Mouse (Mus musculus): Measurements from ENCODE around the gene Ifnar1. TPM values are rescaled to one million over a fixed set of nuclear protein-coding genes. Genes with fewer than 3 reads are reported as not detected.

Ifnar1 gene
- total and polyA plus RNA-seq, 2 experiments from 2014 or later, result 33.6 to 82.6 TPM

- H3K27me3 ChIP-seq (ENCODE audit: insufficient read depth, low read length), result no peaks in the 10 kb centered on the region
- no peak overlapping the region for H3K9ac ChIP-seq
- no peak overlapping the region for H3K4me2 ChIP-seq (ENCODE audit: low read depth)
- no peaks in the 10 kb centered on the region for H3K36me3 ChIP-seq (ENCODE audit: insufficient read depth)
- 0 out of 2 replicates have a peak, but pooled peaks cover 2% of the 10 kb centered on the region for H3K4me1 ChIP-seq (ENCODE audit: insufficient read depth)
- TF ChIP-seq CTCF (IDR thresholded peaks at IDR 0.05; ENCODE audit: low read depth), result no peak
- H3K9me3 ChIP-seq (ENCODE audit: low read length), result no peaks in the 10 kb centered on the region
- no peak overlapping the region for H3K4me3 ChIP-seq (ENCODE audit: low read depth, low read length)
- 86% methylated on average over 6 of the region's 6 CpGs for WGBS
- ATAC-seq, result no peak
- no peak for DNase-seq
- H3K27ac ChIP-seq (ENCODE audit: low read depth, low read length), result no peak overlapping the region
Measured at GRCm38 (mm10) chr16:91536372-91536771, 51.3 kb downstream of the Ifnar1 start.

GRCm38 (mm10) chr16:91537065-91537464 lies 52.0 kb downstream of the Ifnar1 start:
- H3K9ac ChIP-seq, result no peak overlapping the region
- ATAC-seq, result no peak
- no peaks in the 10 kb centered on the region for H3K27me3 ChIP-seq (ENCODE audit: insufficient read depth, low read length)
- 75% methylated on average over 3 of the region's 3 CpGs for WGBS
- no peak overlapping the region for H3K4me2 ChIP-seq (ENCODE audit: low read depth)
- H3K27ac ChIP-seq (ENCODE audit: low read depth, low read length), result no peak overlapping the region
- no peak overlapping the region for H3K4me3 ChIP-seq (ENCODE audit: low read depth, low read length)
- no peaks in the 10 kb centered on the region for H3K9me3 ChIP-seq (ENCODE audit: low read length)
- TF ChIP-seq CTCF (IDR thresholded peaks at IDR 0.05; ENCODE audit: low read depth), result no peak
- no peak for DNase-seq
- 0 out of 2 replicates have a peak, but pooled peaks cover 4% of the 10 kb centered on the region for H3K4me1 ChIP-seq (ENCODE audit: insufficient read depth)
- H3K36me3 ChIP-seq (ENCODE audit: insufficient read depth), result no peaks in the 10 kb centered on the region

- H3K27ac ChIP-seq (ENCODE audit: low read depth, low read length), result no peak overlapping the region
- WGBS, result 77% methylated on average over 6 of the region's 6 CpGs
- 0 out of 2 replicates have a peak, but pooled peaks cover 4% of the 10 kb centered on the region for H3K4me1 ChIP-seq (ENCODE audit: insufficient read depth)
- no peak for DNase-seq
- no peaks in the 10 kb centered on the region for H3K36me3 ChIP-seq (ENCODE audit: insufficient read depth)
- H3K9me3 ChIP-seq (ENCODE audit: low read length), result no peaks in the 10 kb centered on the region
- ATAC-seq, result no peak
- no peak overlapping the region for H3K4me3 ChIP-seq (ENCODE audit: low read depth, low read length)
- H3K9ac ChIP-seq, result no peak overlapping the region
- H3K4me2 ChIP-seq (ENCODE audit: low read depth), result no peak overlapping the region
- no peaks in the 10 kb centered on the region for H3K27me3 ChIP-seq (ENCODE audit: insufficient read depth, low read length)
- TF ChIP-seq CTCF (IDR thresholded peaks at IDR 0.05; ENCODE audit: low read depth), result no peak
Measured at GRCm38 (mm10) chr16:91538051-91538450, 53.0 kb downstream of the Ifnar1 start.

GRCm38 (mm10) chr16:91538513-91538912 lies 53.5 kb downstream of the Ifnar1 start:
- Histone ChIP-seq H3K27ac (ENCODE audit: low read depth, low read length) (no peak overlapping the region), H3K27me3 (ENCODE audit: insufficient read depth, low read length) (no peaks in the 10 kb centered on the region), H3K36me3 (ENCODE audit: insufficient read depth) (no peaks in the 10 kb centered on the region), H3K9ac (no peak overlapping the region), H3K4me3 (ENCODE audit: low read depth, low read length) (no peak overlapping the region), H3K9me3 (ENCODE audit: low read length) (no peaks in the 10 kb centered on the region), H3K4me1 (ENCODE audit: insufficient read depth) (0 out of 2 replicates have a peak, but pooled peaks cover 4% of the 10 kb centered on the region), H3K4me2 (ENCODE audit: low read depth) (no peak overlapping the region)
- WGBS, result 76% methylated on average over 9 of the region's 9 CpGs
- DNase-seq, result no peak
- no peak for TF ChIP-seq CTCF (IDR thresholded peaks at IDR 0.05; ENCODE audit: low read depth)
- no peak for ATAC-seq

- DNase-seq (peak; percentile 84), ATAC-seq (peak; percentile 95)
- no peaks in the 10 kb centered on the region for H3K36me3 ChIP-seq (ENCODE audit: insufficient read depth)
- TF ChIP-seq CTCF (IDR thresholded peaks at IDR 0.05; ENCODE audit: low read depth), result no peak
- peak overlapping the region; percentile 31 for H3K4me2 ChIP-seq (ENCODE audit: low read depth)
- 0 out of 2 replicates have a peak, but pooled peaks cover 4% of the 10 kb centered on the region for H3K4me1 ChIP-seq (ENCODE audit: insufficient read depth)
- H3K27me3 ChIP-seq (ENCODE audit: insufficient read depth, low read length), result no peaks in the 10 kb centered on the region
- WGBS, result 20% methylated on average over 10 of the region's 10 CpGs
- no peak overlapping the region for H3K4me3 ChIP-seq (ENCODE audit: low read depth, low read length)
- H3K27ac ChIP-seq (ENCODE audit: low read depth, low read length), result peak overlapping the region; percentile 69
- H3K9me3 ChIP-seq (ENCODE audit: low read length), result no peaks in the 10 kb centered on the region
- peak overlapping the region; percentile 1; the same call in 1 of the 2 replicates for H3K9ac ChIP-seq
Measured at GRCm38 (mm10) chr16:91541573-91542081, 56.6 kb downstream of the Ifnar1 start.

GRCm38 (mm10) chr16:91543619-91544018 lies 58.6 kb downstream of the Ifnar1 start:
- no peaks in the 10 kb centered on the region for H3K9me3 ChIP-seq (ENCODE audit: low read length)
- no peak overlapping the region for H3K27ac ChIP-seq (ENCODE audit: low read depth, low read length)
- H3K4me1 ChIP-seq (ENCODE audit: insufficient read depth), result peaks cover 10% of the 10 kb centered on the region
- WGBS, result 89% methylated on average over 1 of the region's 1 CpGs
- no peaks in the 10 kb centered on the region for H3K27me3 ChIP-seq (ENCODE audit: insufficient read depth, low read length)
- no peak for ATAC-seq
- no peaks in the 10 kb centered on the region for H3K36me3 ChIP-seq (ENCODE audit: insufficient read depth)
- H3K4me2 ChIP-seq (ENCODE audit: low read depth), result no peak overlapping the region
- DNase-seq, result no peak
- TF ChIP-seq CTCF (IDR thresholded peaks at IDR 0.05; ENCODE audit: low read depth), result no peak
- no peak overlapping the region for H3K9ac ChIP-seq
- H3K4me3 ChIP-seq (ENCODE audit: low read depth, low read length), result no peak overlapping the region

GRCm38 (mm10) chr16:91545597-91546281 lies 60.7 kb downstream of the Ifnar1 start:
- ATAC-seq (no peak), DNase-seq (no peak)
- H3K9ac ChIP-seq, result no peak overlapping the region
- WGBS, result 74% methylated on average over 10 of the region's 10 CpGs
- no peaks in the 10 kb centered on the region for H3K36me3 ChIP-seq (ENCODE audit: insufficient read depth)
- no peaks in the 10 kb centered on the region for H3K27me3 ChIP-seq (ENCODE audit: insufficient read depth, low read length)
- no peak overlapping the region for H3K27ac ChIP-seq (ENCODE audit: low read depth, low read length)
- H3K9me3 ChIP-seq (ENCODE audit: low read length), result no peaks in the 10 kb centered on the region
- no peak overlapping the region for H3K4me2 ChIP-seq (ENCODE audit: low read depth)
- no peak overlapping the region for H3K4me3 ChIP-seq (ENCODE audit: low read depth, low read length)
- TF ChIP-seq CTCF (IDR thresholded peaks at IDR 0.05; ENCODE audit: low read depth), result no peak
- peaks cover 10% of the 10 kb centered on the region for H3K4me1 ChIP-seq (ENCODE audit: insufficient read depth)

All from forebrain, postnatal 0 days (tissue).